Mouse (Mus musculus) left cerebral cortex, postnatal 25 days (tissue): Measurements from ENCODE around the gene Ppp4r1. TPM values are rescaled to one million over a fixed set of nuclear protein-coding genes. Genes with fewer than 3 reads are reported as not detected.

Experiments used
- DNase-seq, 2 experiments: peaks; one replicate each; pipeline ENCODE4 v3.0.0; 2022; ENCODE audit warnings: low spot score in 2 of 2, mixed read lengths in 1 of 2
- intact Hi-C: fragments of 180-260 bp; cut with DNase I; formaldehyde crosslinking; loops from one replicate; pipeline ENCODE4 v1.15.1; 2025
- total RNA-seq, 2 experiments: library from RNA; stranded (reverse); gene quantifications; 2 replicates each; pipeline ENCODE4 v1.2.3; 2021

Ppp4r1 gene
- total RNA-seq, 2 experiments from 2014 or later, result 41.7 to 57.5 TPM

DNA sequence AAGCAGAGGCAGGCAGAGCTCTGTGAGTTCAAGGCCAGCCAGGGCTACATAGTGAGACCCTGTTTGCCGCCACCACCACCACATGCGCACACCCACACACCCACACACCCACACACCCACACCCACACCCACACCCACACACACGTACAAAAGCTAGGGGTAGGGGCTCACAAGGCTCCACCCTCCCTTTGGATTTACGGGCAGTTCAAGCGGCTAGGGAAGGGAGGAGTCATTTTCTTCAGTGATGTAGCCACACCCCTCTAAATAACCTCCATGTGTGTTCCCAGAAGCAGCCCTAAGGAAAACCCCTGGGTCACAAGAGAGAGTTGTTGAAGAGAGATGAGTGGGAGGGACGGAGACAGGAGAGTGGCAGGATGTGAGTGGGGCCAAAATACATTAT lies 94.7 kb downstream of the Ppp4r1 start:
- intact Hi-C loops, result no loop called here
- DNase-seq, result no peak

DNA sequence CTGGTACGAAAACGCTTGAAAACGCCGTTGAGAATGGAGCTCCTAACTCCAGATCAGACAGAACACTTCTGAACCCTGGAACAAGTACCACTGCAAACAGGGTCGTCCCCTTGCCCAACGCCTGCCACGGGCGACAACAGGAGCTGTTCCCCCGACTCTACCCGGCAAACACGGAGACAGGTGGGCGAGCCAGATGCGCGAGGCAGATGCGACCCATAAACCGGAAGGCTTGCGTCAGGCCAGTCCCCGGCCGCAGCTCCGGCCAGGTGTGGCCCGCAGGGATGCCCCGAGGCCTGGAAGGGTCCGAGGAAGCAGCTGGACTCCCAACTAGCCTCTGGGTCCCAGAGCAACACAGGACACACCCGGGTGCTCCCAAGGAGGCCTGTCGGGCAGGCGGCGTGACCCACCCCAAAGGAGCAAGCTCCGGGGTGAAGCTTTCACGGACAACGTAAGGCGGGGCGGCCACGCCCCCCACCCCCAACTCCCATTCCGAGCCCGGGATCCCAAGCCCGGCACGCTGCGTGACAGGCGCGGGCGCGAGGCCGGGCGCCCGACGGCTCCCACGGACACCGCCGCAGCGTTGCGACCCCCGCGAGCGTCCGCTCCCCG lies 101.8 kb downstream of the Ppp4r1 start:
- peak; percentile 30 to 47 for DNase-seq
- intact Hi-C loops, result no loop called here

- intact Hi-C loops, result loop anchor here (1.0 kb wide), 1 partner anchor 65 kb away; no protein-coding TSS in a partner anchor
- peak; percentile 100 for DNase-seq
These were observed 102.5 kb downstream of the Ppp4r1 start for GRCm38 (mm10) chr17:65884691-65885397.

DNA sequence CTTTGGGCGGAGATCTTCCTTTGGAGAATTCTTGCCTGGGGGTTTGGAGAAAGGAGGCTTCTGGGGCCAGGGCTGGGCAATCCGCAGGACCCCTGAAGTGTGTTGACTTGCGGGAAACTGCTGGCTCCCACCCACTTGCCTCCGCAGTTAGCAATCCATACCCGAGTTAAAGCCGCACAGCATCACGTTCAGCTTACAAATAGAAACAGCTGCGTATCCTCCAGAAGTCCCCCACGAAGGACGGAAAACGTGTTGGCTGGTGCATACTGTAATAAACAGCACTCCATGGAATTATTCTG lies 103.0 kb downstream of the Ppp4r1 start:
- no peak for DNase-seq
- intact Hi-C loops, result loop anchor here (1.0 kb wide), 1 partner anchor 65 kb away; no protein-coding TSS in a partner anchor

GRCm38 (mm10) chr17:65885697-65886529 lies 103.5 kb downstream of the Ppp4r1 start, which contains the start of gene Ralbp1:
Gene Ralbp1 (minus strand): TSS chr17:65885798.
- intact Hi-C loops, result loop anchor here (1.0 kb wide), 1 partner anchor 64 kb away; no protein-coding TSS in a partner anchor
- DNase-seq, result peak; percentile 49 to 55

- intact Hi-C loops, result no loop called here
- DNase-seq, result no peak
These were observed 104.2 kb downstream of the Ppp4r1 start for GRCm38 (mm10) chr17:65886571-65886970.

- intact Hi-C loops, result no loop called here
These were observed 107.1 kb downstream of the Ppp4r1 start for GRCm38 (mm10) chr17:65889476-65889875.

More at GRCm38 (mm10) chr17:65889476-65889875, 107.1 kb downstream of the Ppp4r1 start:
- DNase-seq, result no peak

Other genes with a start within 250 kb of the Ppp4r1 start
- 1 to 10 TPM; 1.1 to 2.3 TPM for gene Tmem232, start 241.8 kb upstream of the Ppp4r1 start, total RNA-seq
- 100 to 1,000 TPM; 162 to 181 TPM for gene Vapa, start 169.0 kb upstream of the Ppp4r1 start, total RNA-seq
- gene Txndc2, start 140.4 kb upstream of the Ppp4r1 start, total RNA-seq, result not detected
- 10 to 100 TPM; 64.1 to 65.5 TPM for gene Rab31, start 9.8 kb upstream of the Ppp4r1 start, total RNA-seq
- 10 to 100 TPM; 53.1 to 57.8 TPM for gene Ralbp1, start 103.2 kb downstream of the Ppp4r1 start, total RNA-seq
- gene Twsg1, start 168.7 kb downstream of the Ppp4r1 start, total RNA-seq, result 10 to 100 TPM; 25.2 to 30.1 TPM